ENCODE assay signal across 9 mouse cellular contexts in genomic region chr8:110002953-110003352, GRCm38 (mm10). TPM values are rescaled to one million over a fixed set of nuclear protein-coding genes. Genes with fewer than 3 reads are reported as not detected.
DNase-seq lines count a peak whose midpoint lies in the region; ATAC-seq lines count a peak whose summit lies in the region.
"Had no signal": no experiment of that assay in that cellular context is flagged by ENCODE, and none has a peak within 500 bp of the region (broad histone marks: within the 10 kb centered on the region; RNA-seq: fewer than 3 reads in every experiment).

No protein-coding gene starts in this region.

- no peaks in the 10 kb centered on the region for H3K36me3 ChIP-seq in hindbrain, embryonic 11.5 days (ENCODE audit: control insufficient read depth, insufficient read depth, low read length)
- H3K36me3 ChIP-seq in hindbrain, embryonic 12.5 days = no peaks in the 10 kb centered on the region
- no peaks in the 10 kb centered on the region for H3K36me3 ChIP-seq in limb, embryonic 11.5 days (ENCODE audit: control insufficient read depth, insufficient read depth, low read length)
- H3K36me3 ChIP-seq: limb, embryonic 13.5 days had no signal

- no peak for ATAC-seq in hindbrain, embryonic 11.5 days (ENCODE audit: low FRiP score)
- ATAC-seq in hindbrain, embryonic 12.5 days (ENCODE audit: low FRiP score) = no peak
- ATAC-seq in limb, embryonic 11.5 days (ENCODE audit: insufficient number of reproducible peaks, low FRiP score, low TSS enrichment, low read depth) = no peak

- H3K27me3 ChIP-seq in hindbrain, embryonic 11.5 days (ENCODE audit: control insufficient read depth, insufficient read depth, low read length) = no peaks in the 10 kb centered on the region
- no peaks in the 10 kb centered on the region for H3K27me3 ChIP-seq in hindbrain, embryonic 12.5 days
- no peaks in the 10 kb centered on the region for H3K27me3 ChIP-seq in limb, embryonic 11.5 days (ENCODE audit: control insufficient read depth, insufficient read depth, low read length)

- 36% methylated on average over 9 of the region's 9 CpGs for WGBS in hindbrain, embryonic 11.5 days
- 30% methylated on average over 9 of the region's 9 CpGs for WGBS in hindbrain, embryonic 12.5 days
- WGBS in limb, embryonic 11.5 days = 34% methylated on average over 9 of the region's 9 CpGs

- H3K9me3 ChIP-seq in hindbrain, embryonic 11.5 days (ENCODE audit: control insufficient read depth, low read length) = no peaks in the 10 kb centered on the region
- H3K9me3 ChIP-seq in hindbrain, embryonic 12.5 days (replicated peaks) = no peaks in the 10 kb centered on the region
- no peaks in the 10 kb centered on the region for H3K9me3 ChIP-seq in limb, embryonic 11.5 days (ENCODE audit: control insufficient read depth, low read length)
- H3K9me3 ChIP-seq: limb, embryonic 13.5 days had no signal

- no peak overlapping the region for H3K9ac ChIP-seq in hindbrain, embryonic 11.5 days (ENCODE audit: low read depth, low read length)
- H3K9ac ChIP-seq in hindbrain, embryonic 12.5 days = no peak overlapping the region
- no peak overlapping the region for H3K9ac ChIP-seq in limb, embryonic 11.5 days (ENCODE audit: low read length)
- H3K9ac ChIP-seq: limb, embryonic 13.5 days had no signal

- no peaks in the 10 kb centered on the region for H3K4me1 ChIP-seq in hindbrain, embryonic 11.5 days (replicated peaks; ENCODE audit: control insufficient read depth, insufficient read depth, low read length)
- peaks cover 6% of the 10 kb centered on the region; the same call in 1 of the 2 replicates for H3K4me1 ChIP-seq in hindbrain, embryonic 12.5 days
- H3K4me1 ChIP-seq in limb, embryonic 11.5 days (ENCODE audit: control insufficient read depth, insufficient read depth, low read length) = no peaks in the 10 kb centered on the region

- no peak overlapping the region for H3K4me2 ChIP-seq in hindbrain, embryonic 11.5 days (replicated peaks; ENCODE audit: low read depth, low read length)
- H3K4me2 ChIP-seq in hindbrain, embryonic 12.5 days (replicated peaks) = no peak overlapping the region
- H3K4me2 ChIP-seq in limb, embryonic 11.5 days (ENCODE audit: low read depth, severe bottlenecking) = no peak overlapping the region
- H3K4me2 ChIP-seq: limb, embryonic 13.5 days had no signal

- DNase-seq in hindbrain, embryonic 11.5 days (ENCODE audit: low spot score) = peak; percentile 44
- DNase-seq in 416B (ENCODE audit: low read depth) (peak; percentile 67), MN1 (ENCODE audit: low spot score) (no peak)
- DNase-seq in adrenal gland, postnatal 10 days = peak; percentile 49
- peak; percentile 54 for DNase-seq in limb, embryonic 11.5 days (ENCODE audit: low spot score)
- no peak for DNase-seq in layer of hippocampus, adult 9-10 months (ENCODE audit: low spot score)
- DNase-seq in ovary, postnatal 10 days (ENCODE audit: low spot score) = no peak

- no peak overlapping the region for H3K27ac ChIP-seq in hindbrain, embryonic 11.5 days (ENCODE audit: low read depth, low read length)
- no peak overlapping the region for H3K27ac ChIP-seq in hindbrain, embryonic 12.5 days
- no peak overlapping the region for H3K27ac ChIP-seq in limb, embryonic 11.5 days (replicated peaks; ENCODE audit: low read depth, low read length)
- H3K27ac ChIP-seq: limb, embryonic 13.5 days had no signal

- H3K4me3 ChIP-seq in hindbrain, embryonic 11.5 days (ENCODE audit: low read depth, low read length) = no peak overlapping the region
- no peak overlapping the region for H3K4me3 ChIP-seq in hindbrain, embryonic 12.5 days
- H3K4me3 ChIP-seq in limb, embryonic 11.5 days (ENCODE audit: low read depth, low read length) = no peak overlapping the region
- H3K4me3 ChIP-seq: limb, embryonic 13.5 days had no signal

RNA-seq across cellular contexts. Expression of gene Tat, which starts 12.7 kb away (rescaled TPM):
- polyA plus RNA-seq in hindbrain, embryonic 11.5 days (2014; fragmentation: Nextera tagmentation; extraction: Ambion mirVana) = not detected in 2 replicates
- not detected in 2 replicates for polyA plus RNA-seq in hindbrain, embryonic 12.5 days (2016; fragmentation: Nextera tagmentation; extraction: Ambion mirVana)
- 10 to 100 TPM in 1 of 2 experiments, 1 to 10 TPM in 1; 8.9 to 35.1 TPM for total RNA-seq in adrenal gland, postnatal 10 days (2021)
- not detected in 2 replicates for polyA plus RNA-seq in limb, embryonic 11.5 days (2014; fragmentation: Nextera tagmentation; extraction: Ambion mirVana)
- polyA plus RNA-seq: limb, embryonic 13.5 days had no signal

RNA-seq across cellular contexts. Expression of gene Chst4, which starts 36.6 kb away (rescaled TPM):
- polyA plus RNA-seq in hindbrain, embryonic 11.5 days (2014; fragmentation: Nextera tagmentation; extraction: Ambion mirVana) = 0.14 TPM in 1 of 2 replicates, not detected in the other
- polyA plus RNA-seq in hindbrain, embryonic 12.5 days (2016; fragmentation: Nextera tagmentation; extraction: Ambion mirVana) = not detected in 2 replicates
- total RNA-seq in adrenal gland, postnatal 10 days (2021) = 1 to 10 TPM; 2.6 to 3.6 TPM
- not detected in 2 replicates for polyA plus RNA-seq in limb, embryonic 11.5 days (2014; fragmentation: Nextera tagmentation; extraction: Ambion mirVana)
- polyA plus RNA-seq: limb, embryonic 13.5 days had no signal

RNA-seq across cellular contexts. Expression of gene Marveld3, which starts 41.0 kb away (rescaled TPM):
- polyA plus RNA-seq in hindbrain, embryonic 11.5 days (2014; fragmentation: Nextera tagmentation; extraction: Ambion mirVana) = 0.52 and 0.82 TPM in 2 replicates
- 1.3 and 2.5 TPM in 2 replicates for polyA plus RNA-seq in hindbrain, embryonic 12.5 days (2016; fragmentation: Nextera tagmentation; extraction: Ambion mirVana)
- total RNA-seq in adrenal gland, postnatal 10 days (2021) = under 1 TPM; 0.27 to 0.90 TPM
- 0.24 and 0.27 TPM in 2 replicates for polyA plus RNA-seq in limb, embryonic 11.5 days (2014; fragmentation: Nextera tagmentation; extraction: Ambion mirVana)

Comparison
In these comparisons a context has a peak if more than half of its experiments do, and no peak if none do; other contexts are left out.
1. DNase-seq: peak in hindbrain, embryonic 11.5 days (single experiment), 416B (single experiment), adrenal gland, postnatal 10 days (single experiment) and limb, embryonic 11.5 days (single experiment); none in MN1 (single experiment), layer of hippocampus, adult 9-10 months (single experiment) and ovary, postnatal 10 days (single experiment).